Mouse (Mus musculus): ENCODE results near the gene Chtf18.

DNA sequence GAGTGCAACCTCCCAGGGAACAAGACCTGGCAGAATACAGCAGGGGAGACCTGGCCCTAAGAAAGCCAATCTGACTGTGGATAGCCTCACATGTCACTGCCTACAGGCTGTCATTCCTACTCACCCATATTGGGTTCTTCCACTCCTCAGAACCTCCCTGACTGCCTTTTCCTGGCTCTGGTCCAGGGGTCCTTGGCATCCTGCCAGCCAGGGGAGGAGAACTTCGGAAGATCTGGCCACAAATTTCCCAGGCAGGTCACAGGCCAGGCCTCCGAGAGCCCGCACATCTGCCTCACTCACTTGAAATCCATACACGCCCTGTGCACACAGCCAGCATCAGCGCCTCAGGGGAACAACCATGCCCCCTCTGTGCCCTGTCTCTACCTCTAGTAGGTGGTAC is 24.2 kb upstream of the Chtf18 start:
- TF ChIP-seq POLR2A (IDR thresholded peaks at IDR 0.05; ENCODE audit: insufficient read length, low read depth) = no peak
- no peak for TF ChIP-seq MAX (IDR thresholded peaks at IDR 0.05; ENCODE audit: low read depth)
- no peak for TF ChIP-seq CEBPB (IDR thresholded peaks at IDR 0.05; ENCODE audit: insufficient read depth, poor library complexity, severe bottlenecking)
- no peak for TF ChIP-seq POLR2AphosphoS2 (IDR thresholded peaks at IDR 0.05; ENCODE audit: insufficient read length, low read depth)
- TF ChIP-seq USF1 (IDR thresholded peaks at IDR 0.05; ENCODE audit: low read depth) = no peak
- no peak for TF ChIP-seq MYOD1 (IDR thresholded peaks at IDR 0.05; ENCODE audit: control insufficient read depth in 1 of 3, insufficient read length in 2 of 3, low read depth in 2 of 3)
- no peak for TF ChIP-seq TCF12 (IDR thresholded peaks at IDR 0.05; ENCODE audit: insufficient read depth, poor library complexity, severe bottlenecking)
- TF ChIP-seq E2F4 (IDR thresholded peaks at IDR 0.05; ENCODE audit: insufficient read depth) = no peak
- TF ChIP-seq REST (IDR thresholded peaks at IDR 0.05; ENCODE audit: insufficient read depth, insufficient read length) = no peak

All from myocyte (in vitro differentiated cells).